ENCODE assay signal across 7 mouse cellular contexts in genomic region chr7:45216442-45217183, GRCm38 (mm10). TPM values are rescaled to one million over a fixed set of nuclear protein-coding genes. Genes with fewer than 3 reads are reported as not detected.
DNase-seq lines count a peak whose midpoint lies in the region; ATAC-seq and TF ChIP-seq lines count a peak whose summit lies in the region.

No protein-coding gene starts in this region.

- peak; percentile 18; the same call in 1 of the 2 replicates for ATAC-seq in intestine, postnatal 0 days
- ATAC-seq in lung, postnatal 0 days, result peak; percentile 66
- ATAC-seq in stomach, embryonic 14.5 days (ENCODE audit: insufficient number of reproducible peaks, insufficient read depth, low FRiP score, low read depth), result peak; percentile 76

- peak; percentile 97 for DNase-seq in Muller cell, postnatal 12 days (ENCODE audit: inconsistent ontology term)
- DNase-seq in adrenal gland, postnatal 25 days, result peak; percentile 71
- peak; percentile 76 for DNase-seq in gastrocnemius, postnatal 14 days
- peak; percentile 79 for DNase-seq in lung, postnatal 0 days (ENCODE audit: low spot score)
- DNase-seq in left cerebral cortex, adult 18-20 months (ENCODE audit: low spot score in 2 of 2), result no peak

- no peaks in the 10 kb centered on the region for H3K9me3 ChIP-seq in intestine, postnatal 0 days (ENCODE audit: control insufficient read depth)
- H3K9me3 ChIP-seq in lung, postnatal 0 days (ENCODE audit: low read length), result no peaks in the 10 kb centered on the region
- no peaks in the 10 kb centered on the region for H3K9me3 ChIP-seq in stomach, embryonic 14.5 days (ENCODE audit: control insufficient read depth, low read depth, low read length)

- H3K36me3 ChIP-seq in intestine, postnatal 0 days (ENCODE audit: control insufficient read depth, insufficient read depth), result peaks cover 7% of the 10 kb centered on the region; the same call in 1 of the 2 replicates
- H3K36me3 ChIP-seq in lung, postnatal 0 days (ENCODE audit: insufficient read depth, low read length), result no peaks in the 10 kb centered on the region
- H3K36me3 ChIP-seq in stomach, embryonic 14.5 days (ENCODE audit: control insufficient read depth, insufficient read depth, low read length), result peaks cover 42% of the 10 kb centered on the region

- 7% methylated on average over 13 of the region's 13 CpGs for WGBS in intestine, postnatal 0 days
- 4% methylated on average over 13 of the region's 13 CpGs for WGBS in lung, postnatal 0 days
- WGBS in stomach, embryonic 14.5 days, result 1% methylated on average over 13 of the region's 13 CpGs

- peak overlapping the region; percentile 57 for H3K4me3 ChIP-seq in intestine, postnatal 0 days (ENCODE audit: low read depth, low read length)
- peak overlapping the region; percentile 77 for H3K4me3 ChIP-seq in lung, postnatal 0 days (ENCODE audit: low read depth, low read length)
- H3K4me3 ChIP-seq in stomach, embryonic 14.5 days (ENCODE audit: low read depth, low read length), result peak overlapping the region; percentile 71

- peak overlapping the region; percentile 70 for H3K9ac ChIP-seq in intestine, postnatal 0 days (ENCODE audit: low read depth, low read length)
- peak overlapping the region; percentile 50; the same call in 1 of the 2 replicates for H3K9ac ChIP-seq in lung, postnatal 0 days (replicated peaks; ENCODE audit: low read depth)
- peak overlapping the region; percentile 95 for H3K9ac ChIP-seq in stomach, embryonic 14.5 days (replicated peaks; ENCODE audit: low read depth, low read length)

- H3K4me1 ChIP-seq in intestine, postnatal 0 days (replicated peaks; ENCODE audit: control insufficient read depth, insufficient read depth, low read length), result peaks cover 4% of the 10 kb centered on the region
- H3K4me1 ChIP-seq in lung, postnatal 0 days (ENCODE audit: insufficient read depth, low read depth, low read length), result peaks cover 4% of the 10 kb centered on the region
- H3K4me1 ChIP-seq in stomach, embryonic 14.5 days (ENCODE audit: control insufficient read depth, insufficient read depth, low read length), result peaks cover 20% of the 10 kb centered on the region

- peak overlapping the region; percentile 79 for H3K4me2 ChIP-seq in intestine, postnatal 0 days (replicated peaks; ENCODE audit: low read depth)
- H3K4me2 ChIP-seq in lung, postnatal 0 days (replicated peaks; ENCODE audit: low read depth, low read length), result peak overlapping the region; percentile 88
- peak overlapping the region; percentile 97 for H3K4me2 ChIP-seq in stomach, embryonic 14.5 days (replicated peaks; ENCODE audit: low read depth, low read length)

- H3K27ac ChIP-seq in intestine, postnatal 0 days (ENCODE audit: low read depth, low read length), result peak overlapping the region; percentile 30
- H3K27ac ChIP-seq in lung, postnatal 0 days (ENCODE audit: low read length), result peak overlapping the region; percentile 54; the same call in 1 of the 2 replicates
- H3K27ac ChIP-seq in stomach, embryonic 14.5 days (ENCODE audit: low read length), result peak overlapping the region; percentile 89

- intact Hi-C loops in gastrocnemius, postnatal 14 days (cut with DNase I; ENCODE audit: low total_unique reads), result no loop called here

- TF ChIP-seq CTCF in intestine, postnatal 0 days (IDR thresholded peaks at IDR 0.05; ENCODE audit: low read depth), result no peak
- TF ChIP-seq CTCF in lung, postnatal 0 days (IDR thresholded peaks at IDR 0.05), result no peak

- peaks cover 7% of the 10 kb centered on the region for H3K27me3 ChIP-seq in intestine, postnatal 0 days (replicated peaks; ENCODE audit: control insufficient read depth, insufficient read depth, low read length)
- no peaks in the 10 kb centered on the region for H3K27me3 ChIP-seq in lung, postnatal 0 days (replicated peaks; ENCODE audit: insufficient read depth, low read length)
- no peaks in the 10 kb centered on the region for H3K27me3 ChIP-seq in stomach, embryonic 14.5 days (ENCODE audit: control insufficient read depth, insufficient read depth, low read length)

- TF ChIP-seq EP300 in lung, postnatal 0 days (IDR thresholded peaks at IDR 0.05), result no peak

RNA-seq across cellular contexts. Expression of gene Tead2, which starts 1.1 kb away (rescaled TPM):
- 15.0 and 15.3 TPM in 2 replicates for total RNA-seq in adrenal gland, postnatal 25 days (2021)
- total RNA-seq in gastrocnemius, postnatal 14 days (2021), result 10 to 100 TPM in 1 of 2 experiments, 1 to 10 TPM in 1; 7.1 to 10.9 TPM
- 18.7 and 20.8 TPM in 2 replicates for polyA plus RNA-seq in intestine, postnatal 0 days (2015; fragmentation: Nextera tagmentation; extraction: Ambion mirVana)
- polyA plus RNA-seq in lung, postnatal 0 days (2015; fragmentation: Nextera tagmentation; extraction: Ambion mirVana), result 46.5 and 52.3 TPM in 2 replicates
- 155 and 167 TPM in 2 replicates for polyA plus RNA-seq in stomach, embryonic 14.5 days (2014; fragmentation: Nextera tagmentation; extraction: Ambion mirVana)
- 1 to 10 TPM; 2.1 to 4.3 TPM for total RNA-seq in left cerebral cortex, adult 18-20 months (2021)

RNA-seq across cellular contexts. Expression of gene Dkkl1, which starts 4.7 kb away (rescaled TPM):
- total RNA-seq in adrenal gland, postnatal 25 days (2021), result not detected in 2 replicates
- total RNA-seq in gastrocnemius, postnatal 14 days (2021), result not detected
- 0.47 and 0.55 TPM in 2 replicates for polyA plus RNA-seq in intestine, postnatal 0 days (2015; fragmentation: Nextera tagmentation; extraction: Ambion mirVana)
- 0.93 and 1.1 TPM in 2 replicates for polyA plus RNA-seq in lung, postnatal 0 days (2015; fragmentation: Nextera tagmentation; extraction: Ambion mirVana)
- polyA plus RNA-seq in stomach, embryonic 14.5 days (2014; fragmentation: Nextera tagmentation; extraction: Ambion mirVana), result 0.45 and 1.2 TPM in 2 replicates
- 10 to 100 TPM; 33.6 to 38.3 TPM for total RNA-seq in left cerebral cortex, adult 18-20 months (2021)

RNA-seq across cellular contexts. Expression of gene Ccdc155, which starts 11.9 kb away (rescaled TPM):
- total RNA-seq in adrenal gland, postnatal 25 days (2021), result 0.12 TPM in 1 of 2 replicates, not detected in the other
- 1 to 10 TPM; 2.1 to 2.6 TPM for total RNA-seq in gastrocnemius, postnatal 14 days (2021)
- 0.07 TPM in 1 of 2 replicates, not detected in the other for polyA plus RNA-seq in intestine, postnatal 0 days (2015; fragmentation: Nextera tagmentation; extraction: Ambion mirVana)
- 2.7 and 3.3 TPM in 2 replicates for polyA plus RNA-seq in lung, postnatal 0 days (2015; fragmentation: Nextera tagmentation; extraction: Ambion mirVana)
- 0.22 and 0.55 TPM in 2 replicates for polyA plus RNA-seq in stomach, embryonic 14.5 days (2014; fragmentation: Nextera tagmentation; extraction: Ambion mirVana)
- total RNA-seq in left cerebral cortex, adult 18-20 months (2021), result 1 to 10 TPM; 4.9 to 9.7 TPM

RNA-seq across cellular contexts. Expression of gene Cd37, which starts 22.3 kb away (rescaled TPM):
- 2.7 TPM in 2 replicates for total RNA-seq in adrenal gland, postnatal 25 days (2021)
- 1 to 10 TPM; 1.4 to 1.5 TPM for total RNA-seq in gastrocnemius, postnatal 14 days (2021)
- polyA plus RNA-seq in intestine, postnatal 0 days (2015; fragmentation: Nextera tagmentation; extraction: Ambion mirVana), result 1.6 and 2.3 TPM in 2 replicates
- polyA plus RNA-seq in lung, postnatal 0 days (2015; fragmentation: Nextera tagmentation; extraction: Ambion mirVana), result 9.1 and 9.8 TPM in 2 replicates
- 2.2 and 3.5 TPM in 2 replicates for polyA plus RNA-seq in stomach, embryonic 14.5 days (2014; fragmentation: Nextera tagmentation; extraction: Ambion mirVana)
- total RNA-seq in left cerebral cortex, adult 18-20 months (2021), result 1 to 10 TPM; 4.8 to 5.3 TPM

RNA-seq across cellular contexts. Expression of gene Slc6a16, which starts 24.3 kb away (rescaled TPM):
- total RNA-seq in adrenal gland, postnatal 25 days (2021), result not detected in 2 replicates
- total RNA-seq in gastrocnemius, postnatal 14 days (2021), result not detected
- not detected in 2 replicates for polyA plus RNA-seq in intestine, postnatal 0 days (2015; fragmentation: Nextera tagmentation; extraction: Ambion mirVana)
- not detected in 2 replicates for polyA plus RNA-seq in lung, postnatal 0 days (2015; fragmentation: Nextera tagmentation; extraction: Ambion mirVana)
- not detected in 2 replicates for polyA plus RNA-seq in stomach, embryonic 14.5 days (2014; fragmentation: Nextera tagmentation; extraction: Ambion mirVana)
- 1 to 10 TPM; 1.7 to 1.9 TPM for total RNA-seq in left cerebral cortex, adult 18-20 months (2021)

Comparison
In these comparisons a context has a peak if more than half of its experiments do, and no peak if none do; other contexts are left out.
1. DNase-seq: peak in Muller cell, postnatal 12 days (single experiment), adrenal gland, postnatal 25 days (single experiment), gastrocnemius, postnatal 14 days (single experiment) and lung, postnatal 0 days (single experiment); none in left cerebral cortex, adult 18-20 months (0 of 2).
2. ATAC-seq: peak in every context shown above with its lines; median percentile 76 in stomach, embryonic 14.5 days; 66 in lung, postnatal 0 days; 18 in intestine, postnatal 0 days.
3. H3K27ac ChIP-seq: peak in every context shown above with its lines; median percentile 89 in stomach, embryonic 14.5 days; 54 in lung, postnatal 0 days; 30 in intestine, postnatal 0 days.
4. RNA of gene Dkkl1, which starts 4.7 kb away (total RNA-seq): 33.6 to 38.3 TPM in left cerebral cortex, adult 18-20 months; not detected in adrenal gland, postnatal 25 days and not detected in gastrocnemius, postnatal 14 days; every median in the first group is over 10 times any median in the second.
5. Peak in every context shown above with its lines, with median percentiles within 50 percentile points of each other: H3K4me2 ChIP-seq, H3K4me3 ChIP-seq and H3K9ac ChIP-seq.